8 mouse cellular contexts compared by ENCODE assay signal in the genomic region with DNA sequence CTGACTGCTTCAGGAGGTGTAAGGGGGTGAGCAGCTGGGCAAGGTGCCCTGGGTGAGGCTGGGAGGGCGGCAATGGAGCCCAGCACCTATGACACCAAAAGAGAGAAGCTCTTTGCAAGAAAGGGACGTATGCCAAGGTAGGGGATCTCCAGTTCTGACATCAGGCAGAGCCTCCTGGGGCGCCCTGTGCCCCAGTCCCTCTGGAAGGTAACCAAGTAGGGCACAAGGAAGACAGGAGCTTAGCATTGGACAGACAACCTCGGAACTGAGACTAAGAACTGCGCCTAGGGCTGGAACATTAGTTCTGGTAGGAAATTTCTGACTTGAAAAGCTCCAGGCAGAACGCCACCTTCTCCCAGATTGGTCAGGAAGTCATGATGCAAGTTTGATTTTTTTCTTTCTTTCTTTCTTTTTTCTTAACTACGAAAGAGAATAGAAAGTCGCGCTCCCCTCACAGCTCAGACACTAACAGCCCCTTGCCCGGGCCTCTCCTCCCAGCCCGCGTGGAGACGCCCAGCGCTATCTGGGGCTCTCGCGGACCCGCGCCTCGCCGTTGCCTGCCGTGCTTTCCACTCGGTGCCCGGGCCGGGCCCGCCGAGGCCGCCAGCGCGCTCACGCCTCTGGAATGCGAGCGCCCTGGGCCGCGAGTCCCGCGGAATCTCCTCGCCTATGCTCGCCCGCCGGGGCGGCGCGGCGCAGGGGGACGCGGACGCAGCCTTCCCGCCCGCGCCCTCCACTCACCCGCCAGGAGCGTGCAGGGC. TPM values are rescaled to one million over a fixed set of nuclear protein-coding genes. Genes with fewer than 3 reads are reported as not detected.
DNase-seq lines count a peak whose midpoint lies in the region; ATAC-seq and TF ChIP-seq lines count a peak whose summit lies in the region.

No protein-coding gene starts in this region.

- DNase-seq in heart, adult 18-20 months = peak; percentile 58 to 72
- DNase-seq in heart, adult 9 months (ENCODE audit: low spot score in 2 of 2) = no peak
- peak; percentile 74 to 82 for DNase-seq in adrenal gland, postnatal 36 days
- peak; percentile 51 for DNase-seq in forelimb bud, embryonic 11.5 days (ENCODE audit: low read depth, low spot score)
- peak; percentile 64 to 84 for DNase-seq in spleen, postnatal 4 days (ENCODE audit: low spot score in 2 of 2)
- no peak for DNase-seq in layer of hippocampus, adult 9-11 months

- peak overlapping the region; percentile 82 for H3K9ac ChIP-seq in intestine, postnatal 0 days (ENCODE audit: low read depth, low read length)
- peak overlapping the region; percentile 91 for H3K9ac ChIP-seq in lung, embryonic 15.5 days

- H3K27me3 ChIP-seq in intestine, postnatal 0 days (replicated peaks; ENCODE audit: control insufficient read depth, insufficient read depth, low read length) = no peaks in the 10 kb centered on the region
- no peaks in the 10 kb centered on the region for H3K27me3 ChIP-seq in lung, embryonic 15.5 days

- peaks cover 7% of the 10 kb centered on the region; the same call in 1 of the 2 replicates for H3K4me1 ChIP-seq in intestine, postnatal 0 days (replicated peaks; ENCODE audit: control insufficient read depth, insufficient read depth, low read length)
- H3K4me1 ChIP-seq in lung, embryonic 15.5 days = peaks cover 47% of the 10 kb centered on the region

- H3K9me3 ChIP-seq in intestine, postnatal 0 days (ENCODE audit: control insufficient read depth) = no peaks in the 10 kb centered on the region
- no peaks in the 10 kb centered on the region for H3K9me3 ChIP-seq in lung, embryonic 15.5 days

- no peak for TF ChIP-seq CTCF in intestine, postnatal 0 days (IDR thresholded peaks at IDR 0.05; ENCODE audit: low read depth)

- WGBS in intestine, postnatal 0 days = 5% methylated on average over 52 of the region's 52 CpGs
- WGBS in lung, embryonic 15.5 days = 3% methylated on average over 52 of the region's 52 CpGs

- peak overlapping the region; percentile 73 for H3K4me3 ChIP-seq in intestine, postnatal 0 days (ENCODE audit: low read depth, low read length)
- H3K4me3 ChIP-seq in lung, embryonic 15.5 days = peak overlapping the region; percentile 89

- peak; percentile 43 for ATAC-seq in intestine, postnatal 0 days
- peak; percentile 64 for ATAC-seq in lung, embryonic 15.5 days (ENCODE audit: borderline replicate concordance, extremely low read depth, low FRiP score, low TSS enrichment)

- no peaks in the 10 kb centered on the region for H3K36me3 ChIP-seq in intestine, postnatal 0 days (ENCODE audit: control insufficient read depth, insufficient read depth)
- H3K36me3 ChIP-seq in lung, embryonic 15.5 days = no peaks in the 10 kb centered on the region

- H3K27ac ChIP-seq in intestine, postnatal 0 days (ENCODE audit: low read depth, low read length) = peak overlapping the region; percentile 83
- peak overlapping the region; percentile 94 for H3K27ac ChIP-seq in lung, embryonic 15.5 days

- H3K4me2 ChIP-seq in intestine, postnatal 0 days (replicated peaks; ENCODE audit: low read depth) = peak overlapping the region; percentile 99
- H3K4me2 ChIP-seq in lung, embryonic 15.5 days = peak overlapping the region; percentile 76

RNA-seq across cellular contexts. Expression of a gene that starts 0.7 kb away (rescaled TPM):
- 10 to 100 TPM; 11.4 to 13.3 TPM for total RNA-seq in heart, adult 18-20 months (2021)
- total RNA-seq in adrenal gland, postnatal 36 days (2021) = 10 to 100 TPM; 19.5 to 24.7 TPM
- polyA plus RNA-seq in intestine, postnatal 0 days (2015; fragmentation: Nextera tagmentation; extraction: Ambion mirVana) = 4.4 and 7.3 TPM in 2 replicates
- 18.7 and 23.4 TPM in 2 replicates for polyA plus RNA-seq in lung, embryonic 15.5 days (2015; fragmentation: Nextera tagmentation; extraction: Ambion mirVana)

RNA-seq across cellular contexts. Expression of a gene that starts 17.4 kb away (rescaled TPM):
- total RNA-seq in heart, adult 18-20 months (2021) = 1 to 10 TPM; 2.5 to 2.8 TPM
- 1 to 10 TPM; 8.7 to 9.1 TPM for total RNA-seq in adrenal gland, postnatal 36 days (2021)
- 13.3 and 14.0 TPM in 2 replicates for polyA plus RNA-seq in intestine, postnatal 0 days (2015; fragmentation: Nextera tagmentation; extraction: Ambion mirVana)
- 42.7 and 44.9 TPM in 2 replicates for polyA plus RNA-seq in lung, embryonic 15.5 days (2015; fragmentation: Nextera tagmentation; extraction: Ambion mirVana)

RNA-seq across cellular contexts. Expression of a gene that starts 26.3 kb away (rescaled TPM):
- 10 to 100 TPM; 40.8 to 42.7 TPM for total RNA-seq in heart, adult 18-20 months (2021)
- total RNA-seq in adrenal gland, postnatal 36 days (2021) = 10 to 100 TPM; 72.4 to 87.2 TPM
- 676 and 681 TPM in 2 replicates for polyA plus RNA-seq in intestine, postnatal 0 days (2015; fragmentation: Nextera tagmentation; extraction: Ambion mirVana)
- polyA plus RNA-seq in lung, embryonic 15.5 days (2015; fragmentation: Nextera tagmentation; extraction: Ambion mirVana) = 314 and 327 TPM in 2 replicates

Comparison
In these comparisons a context has a peak if more than half of its experiments do, and no peak if none do; other contexts are left out.
1. DNase-seq: peak in heart, adult 18-20 months (2 of 2), adrenal gland, postnatal 36 days (2 of 2), forelimb bud, embryonic 11.5 days (single experiment) and spleen, postnatal 4 days (2 of 2); none in heart, adult 9 months (0 of 2) and layer of hippocampus, adult 9-11 months (single experiment).